Mouse (Mus musculus): Measurements from ENCODE around the gene Arid1b. TPM values are rescaled to one million over a fixed set of nuclear protein-coding genes. Genes with fewer than 3 reads are reported as not detected.
A peak's percentile ranks its signal among the peaks of the same experiment; 100 is the strongest.

Gene Arid1b
- polyA plus RNA-seq, 1 experiment from 2014 or later = 9.6 TPM

DNA sequence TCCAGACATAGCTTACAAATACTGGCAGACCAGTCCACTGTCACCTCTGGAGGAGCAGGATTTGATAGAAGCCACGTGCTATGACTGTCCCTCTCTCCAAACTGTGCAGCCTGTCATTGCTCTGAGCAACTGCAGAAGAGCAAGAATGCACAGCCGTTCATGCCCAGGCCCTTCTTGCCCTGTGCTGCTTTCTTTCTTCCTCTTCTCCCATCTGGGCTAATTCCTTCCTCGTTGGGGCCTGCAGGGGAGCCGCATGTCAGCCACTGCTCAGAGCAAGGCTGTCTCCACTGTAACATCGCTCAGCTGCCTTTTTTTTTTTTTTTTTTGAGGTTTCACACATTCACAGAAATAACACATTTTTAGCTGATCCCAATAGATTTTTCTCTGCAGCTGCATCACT, 315.8 kb downstream of the Arid1b start:
- Histone ChIP-seq H3K4me1 (ENCODE audit: control insufficient read depth, insufficient read depth, low read depth, low read length) (peaks cover 19% of the 10 kb centered on the region), H3K36me3 (ENCODE audit: control insufficient read depth, insufficient read depth, low read length) (0 out of 2 replicates have a peak, but pooled peaks cover 2% of the 10 kb centered on the region), H3K27me3 (replicated peaks; ENCODE audit: control insufficient read depth, insufficient read depth, low read length) (no peaks in the 10 kb centered on the region), H3K9me3 (ENCODE audit: control insufficient read depth, low read length) (no peaks in the 10 kb centered on the region), H3K9ac (ENCODE audit: low read depth, low read length) (0 out of 2 replicates have a peak overlapping the region, but pooled peaks have one; percentile 3), H3K4me3 (ENCODE audit: low read length) (no peak overlapping the region), H3K4me2 (ENCODE audit: low read length) (peak overlapping the region; percentile 2; the same call in 1 of the 2 replicates), H3K27ac (ENCODE audit: low read depth, low read length) (peak overlapping the region; percentile 25; the same call in 1 of the 2 replicates)
- ATAC-seq = peak; percentile 43
- WGBS = 24% methylated on average over 5 of the region's 5 CpGs

GRCm38 (mm10) chr17:5310425-5310888, 316.3 kb downstream of the Arid1b start:
- 0 out of 2 replicates have a peak, but pooled peaks cover 2% of the 10 kb centered on the region for H3K36me3 ChIP-seq (ENCODE audit: control insufficient read depth, insufficient read depth, low read length)
- WGBS = 50% methylated on average over 11 of the region's 11 CpGs
- H3K27me3 ChIP-seq (replicated peaks; ENCODE audit: control insufficient read depth, insufficient read depth, low read length) = no peaks in the 10 kb centered on the region
- ATAC-seq = no peak
- peaks cover 19% of the 10 kb centered on the region for H3K4me1 ChIP-seq (ENCODE audit: control insufficient read depth, insufficient read depth, low read depth, low read length)
- H3K9ac ChIP-seq (ENCODE audit: low read depth, low read length) = no peak overlapping the region
- no peaks in the 10 kb centered on the region for H3K9me3 ChIP-seq (ENCODE audit: control insufficient read depth, low read length)
- H3K27ac ChIP-seq (ENCODE audit: low read depth, low read length) = peak overlapping the region; percentile 13; the same call in 1 of the 2 replicates
- no peak overlapping the region for H3K4me2 ChIP-seq (ENCODE audit: low read length)
- no peak overlapping the region for H3K4me3 ChIP-seq (ENCODE audit: low read length)

DNA sequence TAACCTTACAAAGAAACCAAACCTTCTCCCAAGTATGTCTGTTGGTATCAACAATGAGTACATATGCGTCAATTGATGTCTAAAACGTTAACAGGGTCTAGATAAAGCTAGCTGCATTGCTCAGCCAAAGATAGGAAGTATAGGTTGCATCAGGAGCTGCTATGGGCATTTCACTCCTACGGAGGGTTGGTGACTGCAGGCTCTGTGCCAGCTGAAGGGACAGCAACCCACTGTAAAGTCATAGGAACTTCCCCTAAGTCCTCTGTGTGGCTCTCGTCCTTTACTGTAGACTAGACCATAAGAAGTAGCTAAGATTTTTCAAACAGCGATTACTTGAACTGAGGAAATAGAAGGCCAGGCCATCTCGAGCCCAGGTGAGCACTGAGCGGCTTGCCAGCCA, 316.9 kb downstream of the Arid1b start:
- no peak overlapping the region for H3K4me3 ChIP-seq (ENCODE audit: low read length)
- peak overlapping the region; percentile 13; the same call in 1 of the 2 replicates for H3K27ac ChIP-seq (ENCODE audit: low read depth, low read length)
- H3K27me3 ChIP-seq (replicated peaks; ENCODE audit: control insufficient read depth, insufficient read depth, low read length) = no peaks in the 10 kb centered on the region
- H3K4me1 ChIP-seq (ENCODE audit: control insufficient read depth, insufficient read depth, low read depth, low read length) = peaks cover 19% of the 10 kb centered on the region
- no peak overlapping the region for H3K9ac ChIP-seq (ENCODE audit: low read depth, low read length)
- no peak for ATAC-seq
- WGBS = 89% methylated on average over 7 of the region's 7 CpGs
- no peak overlapping the region for H3K4me2 ChIP-seq (ENCODE audit: low read length)
- H3K36me3 ChIP-seq (ENCODE audit: control insufficient read depth, insufficient read depth, low read length) = peaks cover 2% of the 10 kb centered on the region; the same call in 1 of the 2 replicates
- H3K9me3 ChIP-seq (ENCODE audit: control insufficient read depth, low read length) = no peaks in the 10 kb centered on the region

GRCm38 (mm10) chr17:5312307-5312706, 318.2 kb downstream of the Arid1b start:
- H3K4me2 ChIP-seq (ENCODE audit: low read length) = no peak overlapping the region
- no peak for ATAC-seq
- 73% methylated on average over 5 of the region's 5 CpGs for WGBS

GRCm38 (mm10) chr17:5314735-5315134, 320.6 kb downstream of the Arid1b start:
- Histone ChIP-seq H3K27me3 (replicated peaks; ENCODE audit: control insufficient read depth, insufficient read depth, low read length) (no peaks in the 10 kb centered on the region), H3K9ac (ENCODE audit: low read depth, low read length) (no peak overlapping the region), H3K4me1 (ENCODE audit: control insufficient read depth, insufficient read depth, low read depth, low read length) (peaks cover 15% of the 10 kb centered on the region), H3K9me3 (ENCODE audit: control insufficient read depth, low read length) (no peaks in the 10 kb centered on the region), H3K4me2 (ENCODE audit: low read length) (no peak overlapping the region), H3K36me3 (ENCODE audit: control insufficient read depth, insufficient read depth, low read length) (peaks cover 17% of the 10 kb centered on the region), H3K27ac (ENCODE audit: low read depth, low read length) (no peak overlapping the region), H3K4me3 (ENCODE audit: low read length) (no peak overlapping the region)
- 60% methylated on average over 7 of the region's 7 CpGs for WGBS
- no peak for ATAC-seq

More at GRCm38 (mm10) chr17:5312307-5312706, 318.2 kb downstream of the Arid1b start:
- H3K4me1 ChIP-seq (ENCODE audit: control insufficient read depth, insufficient read depth, low read depth, low read length) = peaks cover 19% of the 10 kb centered on the region
- H3K9me3 ChIP-seq (ENCODE audit: control insufficient read depth, low read length) = no peaks in the 10 kb centered on the region
- no peaks in the 10 kb centered on the region for H3K27me3 ChIP-seq (replicated peaks; ENCODE audit: control insufficient read depth, insufficient read depth, low read length)
- peaks cover 6% of the 10 kb centered on the region; the same call in 1 of the 2 replicates for H3K36me3 ChIP-seq (ENCODE audit: control insufficient read depth, insufficient read depth, low read length)
- no peak overlapping the region for H3K4me3 ChIP-seq (ENCODE audit: low read length)
- no peak overlapping the region for H3K9ac ChIP-seq (ENCODE audit: low read depth, low read length)
- no peak overlapping the region for H3K27ac ChIP-seq (ENCODE audit: low read depth, low read length)

DNA sequence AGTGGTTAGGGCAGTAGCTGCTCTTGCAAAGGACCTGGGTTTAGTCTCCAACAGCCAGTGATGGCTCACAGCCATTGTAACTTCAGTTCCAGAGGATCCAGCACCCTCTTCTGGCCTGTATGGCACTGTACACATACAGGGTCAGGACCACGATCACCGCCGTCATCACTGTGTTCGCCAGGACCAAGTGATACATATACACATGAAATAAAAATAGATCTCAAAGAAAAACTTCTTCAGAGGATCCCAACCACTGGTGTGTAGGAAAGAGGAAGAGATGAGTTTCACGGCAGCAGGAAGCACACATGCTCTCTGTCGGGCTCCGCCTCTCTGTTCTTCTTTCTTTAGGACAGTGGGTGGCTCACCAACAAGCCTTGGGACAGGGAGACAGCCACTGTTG, 322.4 kb downstream of the Arid1b start:
- no peak for ATAC-seq
- Histone ChIP-seq H3K9ac (ENCODE audit: low read depth, low read length) (no peak overlapping the region), H3K27me3 (replicated peaks; ENCODE audit: control insufficient read depth, insufficient read depth, low read length) (no peaks in the 10 kb centered on the region), H3K4me2 (ENCODE audit: low read length) (no peak overlapping the region), H3K4me1 (ENCODE audit: control insufficient read depth, insufficient read depth, low read depth, low read length) (no peaks in the 10 kb centered on the region), H3K4me3 (ENCODE audit: low read length) (no peak overlapping the region), H3K27ac (ENCODE audit: low read depth, low read length) (no peak overlapping the region), H3K36me3 (ENCODE audit: control insufficient read depth, insufficient read depth, low read length) (peaks cover 28% of the 10 kb centered on the region), H3K9me3 (ENCODE audit: control insufficient read depth, low read length) (no peaks in the 10 kb centered on the region)
- 86% methylated on average over 7 of the region's 7 CpGs for WGBS

DNA sequence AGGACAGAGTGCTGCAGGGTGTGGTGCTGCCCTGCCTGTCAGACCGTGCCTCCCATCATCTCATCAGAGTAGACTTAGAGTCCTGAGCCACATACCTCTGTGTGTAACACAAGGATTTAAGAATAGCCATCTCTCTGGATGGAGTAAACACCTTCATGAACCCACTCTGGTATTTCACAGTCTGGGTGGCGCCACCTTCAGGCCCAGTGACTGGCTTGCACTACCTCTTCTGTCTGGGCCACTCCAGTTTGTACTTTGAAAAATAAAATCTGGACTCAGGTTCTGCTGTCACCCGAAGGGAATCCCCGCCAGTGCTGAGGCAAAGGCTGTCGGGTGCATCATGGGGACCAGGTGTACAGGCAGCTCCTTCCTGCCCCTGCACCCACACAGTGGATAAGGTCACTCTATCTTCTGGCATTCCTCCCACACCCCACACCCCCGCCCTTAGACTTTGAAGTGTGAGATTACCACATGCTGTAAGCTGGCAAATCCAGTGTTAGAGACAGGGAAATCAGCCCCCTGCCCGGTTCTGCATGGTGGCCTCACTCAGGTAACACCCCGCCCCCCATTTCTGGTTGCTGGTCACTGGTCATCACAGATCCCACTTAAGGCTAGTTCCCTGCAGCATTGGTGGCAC, 327.6 kb downstream of the Arid1b start:
- Histone ChIP-seq H3K9ac (ENCODE audit: low read depth, low read length) (no peak overlapping the region), H3K27ac (ENCODE audit: low read depth, low read length) (no peak overlapping the region), H3K4me3 (ENCODE audit: low read length) (no peak overlapping the region), H3K4me1 (ENCODE audit: control insufficient read depth, insufficient read depth, low read depth, low read length) (peaks cover 18% of the 10 kb centered on the region), H3K27me3 (replicated peaks; ENCODE audit: control insufficient read depth, insufficient read depth, low read length) (no peaks in the 10 kb centered on the region), H3K4me2 (ENCODE audit: low read length) (no peak overlapping the region), H3K9me3 (ENCODE audit: control insufficient read depth, low read length) (no peaks in the 10 kb centered on the region), H3K36me3 (ENCODE audit: control insufficient read depth, insufficient read depth, low read length) (peaks cover 36% of the 10 kb centered on the region)
- 85% methylated on average over 8 of the region's 8 CpGs for WGBS
- ATAC-seq = 0 out of 2 replicates have a peak, but pooled peaks have one; percentile 22

DNA sequence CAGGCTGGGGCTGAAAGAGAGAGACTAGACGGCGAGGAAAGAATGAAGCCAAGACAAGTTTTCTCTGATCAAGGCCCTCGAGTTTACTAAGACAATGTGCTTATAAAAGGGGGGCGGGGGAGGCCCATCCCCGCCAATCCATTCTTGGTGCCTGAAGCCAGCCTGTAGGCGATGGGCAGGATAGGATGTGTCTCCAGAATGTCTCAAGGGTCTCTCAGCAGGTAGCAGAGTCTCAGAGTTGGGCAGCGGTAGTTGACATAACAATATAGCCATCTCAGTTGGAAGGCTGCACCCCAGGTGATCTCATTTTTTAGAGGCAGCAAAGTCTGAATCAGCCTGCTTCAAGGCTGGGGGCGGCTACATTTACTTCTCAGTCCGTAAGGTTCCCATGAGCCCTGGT, 328.5 kb downstream of the Arid1b start:
- WGBS = 67% methylated on average over 9 of the region's 9 CpGs
- Histone ChIP-seq H3K4me3 (ENCODE audit: low read length) (no peak overlapping the region), H3K36me3 (ENCODE audit: control insufficient read depth, insufficient read depth, low read length) (peaks cover 35% of the 10 kb centered on the region), H3K4me1 (ENCODE audit: control insufficient read depth, insufficient read depth, low read depth, low read length) (peaks cover 18% of the 10 kb centered on the region), H3K9me3 (ENCODE audit: control insufficient read depth, low read length) (no peaks in the 10 kb centered on the region), H3K27me3 (replicated peaks; ENCODE audit: control insufficient read depth, insufficient read depth, low read length) (no peaks in the 10 kb centered on the region), H3K4me2 (ENCODE audit: low read length) (no peak overlapping the region), H3K27ac (ENCODE audit: low read depth, low read length) (no peak overlapping the region), H3K9ac (ENCODE audit: low read depth, low read length) (no peak overlapping the region)
- ATAC-seq = no peak

GRCm38 (mm10) chr17:5323746-5324145, 329.6 kb downstream of the Arid1b start:
- Histone ChIP-seq H3K9me3 (ENCODE audit: control insufficient read depth, low read length) (no peaks in the 10 kb centered on the region), H3K4me1 (ENCODE audit: control insufficient read depth, insufficient read depth, low read depth, low read length) (peaks cover 18% of the 10 kb centered on the region), H3K27me3 (replicated peaks; ENCODE audit: control insufficient read depth, insufficient read depth, low read length) (no peaks in the 10 kb centered on the region), H3K4me3 (ENCODE audit: low read length) (no peak overlapping the region), H3K9ac (ENCODE audit: low read depth, low read length) (no peak overlapping the region), H3K36me3 (ENCODE audit: control insufficient read depth, insufficient read depth, low read length) (peaks cover 36% of the 10 kb centered on the region), H3K4me2 (ENCODE audit: low read length) (no peak overlapping the region), H3K27ac (ENCODE audit: low read depth, low read length) (peak overlapping the region; percentile 51; the same call in 1 of the 2 replicates)
- no peak for ATAC-seq
- 5% methylated on average over 1 of the region's 1 CpGs for WGBS

All from hindbrain, embryonic 16.5 days (tissue).